Mouse (Mus musculus) liver, postnatal 0 days (tissue): Measurements from ENCODE around the gene Ppp1cb.

ENCODE experiments used
- CTCF ChIP-seq: sonication (generic); IDR thresholded peaks from 2 replicates; pipeline ENCODE4 v1.5.1; 2016; ENCODE audit warnings: antibody characterized with exemption, low read depth
- EP300 ChIP-seq: IDR thresholded peaks from 2 replicates; pipeline ENCODE4 v1.6.1; 2016; ENCODE audit warnings: antibody characterized with exemption, low read depth, mild to moderate bottlenecking

- no peak for TF ChIP-seq CTCF
- no peak for TF ChIP-seq EP300
Measured at GRCm38 (mm10) chr5:32425485-32426171, 33.0 kb upstream of the Ppp1cb start.
